Mouse (Mus musculus) heart, embryonic 14.5 days (tissue): Measurements from ENCODE around the gene Cys1. TPM values are rescaled to one million over a fixed set of nuclear protein-coding genes. Genes with fewer than 3 reads are reported as not detected.
"Not testable (repeated sequence)": the region's sequence is repeated elsewhere in the genome, so short reads cannot be mapped to it uniquely, and the experiment has no call there.

Experiments used
- ATAC-seq: fragments of 200-750 bp; cut with Nextera tagmentation; 2 replicates; pipeline ENCODE4 v1.8.0; 2017; ENCODE audit warnings: low read depth, moderate TSS enrichment; ENCODE audit not compliant: insufficient number of reproducible peaks, insufficient read depth, low FRiP score
- H3K27ac ChIP-seq, 2 experiments: fragments of 200-500 bp in 1 of 2; fragments of 300-500 bp in 1 of 2; sonication (generic) in 1 of 2; replicated peaks in 1 of 2; 2 replicates each; pipeline ENCODE4 v1.5.1; 2012 to 2014; ENCODE audit warnings: low read depth in 2 of 2, low read length in 2 of 2, control low read depth in 1 of 2, mild to moderate bottlenecking in 1 of 2, mixed read lengths in 1 of 2; ENCODE audit not compliant: control insufficient read depth in 1 of 2, insufficient read depth in 1 of 2
- H3K27me3 ChIP-seq: fragments of 300-500 bp; sonication (generic); 2 replicates; pipeline ENCODE4 v1.6.1; 2014; ENCODE audit warnings: mild to moderate bottlenecking, low read length, control low read depth; ENCODE audit not compliant: control insufficient read depth, insufficient read depth
- H3K36me3 ChIP-seq: fragments of 300-500 bp; sonication (generic); 2 replicates; pipeline ENCODE4 v1.6.1; 2014; ENCODE audit warnings: mild to moderate bottlenecking, control low read depth, low read length, mixed read lengths; ENCODE audit not compliant: control insufficient read depth, insufficient read depth
- H3K4me1 ChIP-seq, 2 experiments: fragments of 200-500 bp in 1 of 2; fragments of 300-500 bp in 1 of 2; sonication (generic) in 1 of 2; 2 replicates each; pipeline ENCODE4 v1.6.1; 2012 to 2014; ENCODE audit warnings: low read length in 2 of 2, control low read depth in 1 of 2, mixed read lengths in 1 of 2; ENCODE audit not compliant: control insufficient read depth in 2 of 2, insufficient read depth in 2 of 2
- H3K4me2 ChIP-seq: fragments of 300-500 bp; sonication (generic); 2 replicates; pipeline ENCODE4 v1.6.1; 2014; ENCODE audit warnings: mild to moderate bottlenecking, low read length
- H3K4me3 ChIP-seq, 2 experiments: fragments of 200-500 bp in 1 of 2; fragments of 300-500 bp in 1 of 2; sonication (generic) in 1 of 2; 2 replicates each; pipeline ENCODE4 v1.5.1; 2012 to 2014; ENCODE audit warnings: low read length in 2 of 2, mild to moderate bottlenecking in 2 of 2, control low read depth in 1 of 2, low read depth in 1 of 2, moderate library complexity in 1 of 2; ENCODE audit not compliant: control insufficient read depth in 1 of 2, insufficient read depth in 1 of 2
- H3K9ac ChIP-seq: fragments of 300-500 bp; sonication (generic); 2 replicates; pipeline ENCODE4 v1.6.1; 2014; ENCODE audit warnings: mild to moderate bottlenecking, low read length
- H3K9me3 ChIP-seq: fragments of 300-500 bp; sonication (generic); 2 replicates; pipeline ENCODE4 v1.6.1; 2016; ENCODE audit warnings: low read length, control low read depth; ENCODE audit not compliant: control insufficient read depth
- WGBS: fragments of 180-500 bp; shearing (Covaris S2); extraction: QIAGEN DNeasy Blood & Tissue Kit; methylation state at CpG from one replicate; pipeline ENCODE4 v1.1.7; 2014; 5-methylcytosine and 5-hydroxymethylcytosine counted together
- polyA plus RNA-seq: library from polyadenylated mRNA; unstranded; fragments of >200 nt; fragmentation: Nextera tagmentation; extraction: Ambion mirVana; gene quantifications from 2 replicates; pipeline ENCODE4 v1.2.1, GENCODE M21; 2014

The Cys1 gene
- polyA plus RNA-seq, 1 experiment from 2014 or later, result 0.91 TPM

- H3K4me3 ChIP-seq, result no peak overlapping the region
- WGBS, result 63% methylated on average over 4 of the region's 4 CpGs
- H3K27ac ChIP-seq, result no peak overlapping the region; a peak in 1 of 4 replicates
- peaks cover 4 to 14% of the 10 kb centered on the region in 2 experiments; a peak in 3 of 4 replicates for H3K4me1 ChIP-seq
- no peaks in the 10 kb centered on the region for H3K9me3 ChIP-seq
- no peaks in the 10 kb centered on the region for H3K27me3 ChIP-seq
- ATAC-seq, result no peak
- H3K4me2 ChIP-seq, result no peak overlapping the region
- no peaks in the 10 kb centered on the region for H3K36me3 ChIP-seq
- no peak overlapping the region for H3K9ac ChIP-seq
Observed at GRCm38 (mm10) chr12:24642370-24642802, 39.2 kb downstream of the Cys1 start.

DNA sequence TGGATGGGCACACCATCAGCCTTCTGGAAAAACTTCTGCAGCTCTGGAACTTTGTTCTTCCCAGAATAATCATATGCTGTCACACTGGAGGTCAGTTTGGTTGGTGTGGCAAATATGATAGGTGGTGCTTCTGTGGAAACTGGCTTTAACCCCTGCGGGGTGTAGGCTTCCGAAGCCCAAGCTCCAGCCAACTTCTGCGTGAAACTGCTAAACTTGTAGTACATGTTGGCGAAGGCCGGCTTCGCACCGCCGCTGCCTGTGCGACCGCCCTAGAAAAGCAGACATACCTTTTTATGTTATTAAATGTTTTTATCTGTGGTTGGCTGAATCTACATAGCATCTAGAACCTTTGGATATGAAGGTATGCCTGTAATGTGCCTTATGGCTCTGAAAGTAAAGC is 42.8 kb downstream of the Cys1 start:
- not testable (repeated sequence) for H3K4me2 ChIP-seq, H3K27me3 ChIP-seq, H3K9me3 ChIP-seq, ATAC-seq, H3K27ac ChIP-seq, H3K36me3 ChIP-seq, H3K9ac ChIP-seq, H3K4me3 ChIP-seq
- WGBS, result 95% methylated on average over 10 of the region's 10 CpGs
- H3K4me1 ChIP-seq, result peaks cover 6 to 22% of the 10 kb centered on the region in 2 experiments

- H3K4me3 ChIP-seq, result no peak overlapping the region
- H3K9me3 ChIP-seq, result no peaks in the 10 kb centered on the region
- H3K27ac ChIP-seq, result peak overlapping the region in 1 of 2 experiments; percentile 55; a peak in 1 of 4 replicates
- no peaks in the 10 kb centered on the region for H3K36me3 ChIP-seq
- no peak overlapping the region for H3K4me2 ChIP-seq
- WGBS, result 85% methylated on average over 3 of the region's 3 CpGs
- no peak for ATAC-seq
- no peak overlapping the region for H3K9ac ChIP-seq
- H3K27me3 ChIP-seq, result no peaks in the 10 kb centered on the region
- peaks cover 14 to 22% of the 10 kb centered on the region in 2 experiments for H3K4me1 ChIP-seq
Observed at GRCm38 (mm10) chr12:24634648-24635047, 47.0 kb downstream of the Cys1 start.

DNA sequence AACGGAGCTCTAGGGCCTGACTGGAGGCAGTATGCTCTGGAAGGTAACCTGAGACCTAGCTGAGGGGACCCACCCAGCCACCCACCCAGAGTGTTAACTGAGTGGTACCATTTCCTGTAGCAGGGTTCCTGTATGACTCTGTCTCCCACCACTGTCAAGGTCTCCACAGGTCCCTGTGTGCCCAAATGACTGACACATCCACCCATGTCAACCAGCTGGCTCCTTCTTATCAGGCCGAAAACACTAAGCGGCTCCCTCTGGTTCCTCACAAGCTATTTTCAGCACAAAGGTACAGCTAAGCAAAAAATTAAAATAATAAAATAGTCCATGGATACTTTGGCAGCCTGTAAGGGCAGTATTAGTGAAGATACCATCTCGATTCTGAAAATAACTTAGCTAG is 47.4 kb downstream of the Cys1 start:
- WGBS, result 31% methylated on average over 4 of the region's 4 CpGs
- H3K27me3 ChIP-seq, result no peaks in the 10 kb centered on the region
- H3K36me3 ChIP-seq, result no peaks in the 10 kb centered on the region
- no peaks in the 10 kb centered on the region for H3K9me3 ChIP-seq
- ATAC-seq, result no peak
- H3K4me1 ChIP-seq, result peaks cover 14 to 22% of the 10 kb centered on the region in 2 experiments
- no peak overlapping the region for H3K4me2 ChIP-seq
- no peak overlapping the region for H3K9ac ChIP-seq
- H3K27ac ChIP-seq, result peak overlapping the region; percentile 55 to 56; a peak in 2 of 4 replicates
- H3K4me3 ChIP-seq, result no peak overlapping the region

GRCm38 (mm10) chr12:24633753-24634191 is 47.8 kb downstream of the Cys1 start:
- no peak overlapping the region for H3K4me2 ChIP-seq
- H3K4me1 ChIP-seq, result peaks cover 14 to 22% of the 10 kb centered on the region in 2 experiments
- no peaks in the 10 kb centered on the region for H3K9me3 ChIP-seq
- no peak overlapping the region for H3K9ac ChIP-seq
- ATAC-seq, result no peak
- H3K4me3 ChIP-seq, result no peak overlapping the region
- 70% methylated on average over 1 of the region's 1 CpGs for WGBS
- H3K27me3 ChIP-seq, result no peaks in the 10 kb centered on the region
- peak overlapping the region; percentile 55 to 56; a peak in 2 of 4 replicates for H3K27ac ChIP-seq
- H3K36me3 ChIP-seq, result no peaks in the 10 kb centered on the region

- H3K4me2 ChIP-seq, result no peak overlapping the region
- H3K27me3 ChIP-seq, result no peaks in the 10 kb centered on the region
- no peak overlapping the region for H3K27ac ChIP-seq
- H3K9me3 ChIP-seq, result no peaks in the 10 kb centered on the region
- 56% methylated on average over 4 of the region's 4 CpGs for WGBS
- H3K9ac ChIP-seq, result no peak overlapping the region
- no peaks in the 10 kb centered on the region for H3K36me3 ChIP-seq
- no peak overlapping the region for H3K4me3 ChIP-seq
- H3K4me1 ChIP-seq, result peaks cover 14 to 22% of the 10 kb centered on the region in 2 experiments
- no peak for ATAC-seq
Observed at GRCm38 (mm10) chr12:24632404-24632803, 49.2 kb downstream of the Cys1 start.

DNA sequence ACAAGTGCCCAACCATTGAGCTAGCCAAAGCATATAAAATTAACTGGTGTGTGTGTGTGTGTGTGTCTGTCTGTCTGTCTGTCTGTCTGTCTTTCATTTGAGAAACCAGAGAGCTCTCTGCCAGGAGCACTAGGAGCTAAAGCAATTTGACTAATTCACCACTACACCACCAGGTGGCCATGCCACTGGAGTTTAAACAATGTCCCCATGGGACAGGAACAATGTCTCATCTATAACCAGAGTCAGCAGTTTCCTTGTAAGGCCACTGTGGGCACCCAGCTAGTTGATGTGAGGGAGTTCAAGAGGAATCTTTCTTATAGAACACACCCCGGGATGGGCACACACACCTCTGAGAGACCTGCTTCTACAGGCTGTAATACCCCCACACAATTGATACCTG is 51.4 kb downstream of the Cys1 start:
- ATAC-seq, result no peak

GRCm38 (mm10) chr12:24627215-24627614 is 54.4 kb downstream of the Cys1 start:
- no peaks in the 10 kb centered on the region for H3K9me3 ChIP-seq
- no peak overlapping the region for H3K4me3 ChIP-seq
- peaks cover 11 to 21% of the 10 kb centered on the region in 2 experiments; a peak in 3 of 4 replicates for H3K4me1 ChIP-seq
- no peaks in the 10 kb centered on the region for H3K27me3 ChIP-seq
- WGBS, result 33% methylated on average over 3 of the region's 3 CpGs
- ATAC-seq, result peak; percentile 54; the same call in 1 of the 2 replicates
- H3K4me2 ChIP-seq, result no peak overlapping the region
- H3K9ac ChIP-seq, result no peak overlapping the region
- no peak overlapping the region for H3K27ac ChIP-seq
- H3K36me3 ChIP-seq, result no peaks in the 10 kb centered on the region

More for the DNA sequence above, 51.4 kb downstream of the Cys1 start:
- 77% methylated on average over 1 of the region's 1 CpGs for WGBS
- Histone ChIP-seq H3K9ac (no peak overlapping the region), H3K27ac (no peak overlapping the region), H3K4me2 (no peak overlapping the region), H3K36me3 (no peaks in the 10 kb centered on the region), H3K9me3 (no peaks in the 10 kb centered on the region), H3K4me3 (no peak overlapping the region), H3K27me3 (no peaks in the 10 kb centered on the region), H3K4me1 (peaks cover 16 to 23% of the 10 kb centered on the region in 2 experiments)
